Mouse (Mus musculus) midbrain, embryonic 10.5 days (tissue): ENCODE measurements around the gene Fbxw28. TPM values are rescaled to one million over a fixed set of nuclear protein-coding genes. Genes with fewer than 3 reads are reported as not detected.
"Not testable (repeated sequence)": the region's sequence is repeated elsewhere in the genome, so short reads cannot be mapped to it uniquely, and the experiment has no call there.

Experiments
- DNase-seq: peaks from one replicate; pipeline ENCODE4 v3.0.0-alpha.2; 2017; ENCODE audit warnings: low spot score
- H3K27ac ChIP-seq: fragments of 300-500 bp; sonication (generic); replicated peaks from 2 replicates; pipeline ENCODE4 v1.5.1; 2016; ENCODE audit warnings: mild to moderate bottlenecking
- H3K27me3 ChIP-seq: fragments of 300-500 bp; sonication (generic); 2 replicates; pipeline ENCODE4 v1.6.1; 2016; ENCODE audit warnings: low read depth, mild to moderate bottlenecking; ENCODE audit not compliant: poor library complexity, severe bottlenecking
- H3K36me3 ChIP-seq: fragments of 300-500 bp; sonication (generic); 2 replicates; pipeline ENCODE4 v1.6.1; 2016; ENCODE audit warnings: mild to moderate bottlenecking, moderate library complexity
- H3K4me1 ChIP-seq: fragments of 300-500 bp; sonication (generic); 2 replicates; pipeline ENCODE4 v1.6.1; 2016
- H3K4me3 ChIP-seq: fragments of 300-500 bp; sonication (generic); 2 replicates; pipeline ENCODE4 v1.5.1; 2016; ENCODE audit warnings: mild to moderate bottlenecking, moderate library complexity
- H3K9me3 ChIP-seq: fragments of 300-500 bp; sonication (generic); replicated peaks from 2 replicates; pipeline ENCODE4 v1.6.1; 2016; ENCODE audit warnings: mild to moderate bottlenecking
- WGBS: fragments of 180-500 bp; shearing (Covaris S2); methylation state at CpG from one replicate; pipeline ENCODE4 v1.1.7; 2016; 5-methylcytosine and 5-hydroxymethylcytosine counted together
- polyA plus RNA-seq: library from polyadenylated mRNA; unstranded; fragments of >200 nt; fragmentation: Nextera tagmentation; extraction: Ambion mirVana; gene quantifications from 2 replicates; pipeline ENCODE4 v1.2.1, GENCODE M21; 2016

The Fbxw28 gene
- not detected in 2 replicates for polyA plus RNA-seq

GRCm38 (mm10) chr9:109339559-109339958 lies at the start of gene Fbxw28:
Gene Fbxw28, minus strand, starts transcription at chr9:109339659.
- not testable (repeated sequence) for H3K27me3 ChIP-seq, H3K9me3 ChIP-seq, DNase-seq, H3K36me3 ChIP-seq, H3K27ac ChIP-seq, H3K4me1 ChIP-seq, H3K4me3 ChIP-seq
- 100% methylated on average over 1 of the region's 1 CpGs for WGBS

DNA sequence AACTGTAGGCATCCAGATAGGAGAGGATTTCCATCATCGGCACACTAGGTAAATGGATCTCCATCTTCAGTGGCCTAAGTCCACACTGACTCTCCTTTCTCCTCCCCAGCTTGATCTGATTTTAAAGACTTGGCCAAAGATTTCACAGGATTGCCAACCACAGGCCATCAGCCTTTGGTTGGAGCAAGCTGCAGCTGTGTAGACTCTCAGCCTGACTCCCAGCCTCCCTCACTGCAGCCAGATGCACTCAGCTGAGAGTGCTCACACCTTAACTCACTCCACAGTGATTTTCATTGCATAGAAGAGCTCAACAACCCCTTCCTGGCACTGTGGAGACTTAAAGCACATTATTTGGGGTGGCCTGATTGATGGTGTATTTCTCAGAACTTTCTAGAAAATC lies 51.9 kb downstream of the Fbxw28 start, which contains the start of gene Fbxw14:
Gene Fbxw14, minus strand, starts transcription at position 101 of the 400 bp plus-strand sequence.
- not testable (repeated sequence) for H3K9me3 ChIP-seq, H3K27me3 ChIP-seq, H3K4me1 ChIP-seq, H3K27ac ChIP-seq, H3K4me3 ChIP-seq, DNase-seq, H3K36me3 ChIP-seq
- 80% methylated on average over 1 of the region's 1 CpGs for WGBS

Other genes starting within 250 kb of the Fbxw28 start
- gene Plxnb1, start 244.3 kb downstream of the Fbxw28 start, polyA plus RNA-seq: 24.9 and 36.8 TPM in 2 replicates
- not detected in 2 replicates for gene Fbxw21, start 177.6 kb downstream of the Fbxw28 start, polyA plus RNA-seq
- not detected in 2 replicates for gene Fbxw13, start 143.7 kb downstream of the Fbxw28 start, polyA plus RNA-seq
- gene Fbxw20, start 104.9 kb downstream of the Fbxw28 start, polyA plus RNA-seq: not detected in 2 replicates
- gene Fbxw14, start 52.0 kb downstream of the Fbxw28 start, polyA plus RNA-seq: not detected in 2 replicates
- gene Fbxw22, start 64.6 kb upstream of the Fbxw28 start, polyA plus RNA-seq: not detected in 2 replicates
- not detected in 2 replicates for gene Fbxw16, start 109.5 kb upstream of the Fbxw28 start, polyA plus RNA-seq
- not detected in 2 replicates for gene Fbxw19, start 156.2 kb upstream of the Fbxw28 start, polyA plus RNA-seq
- gene Fbxw15, start 228.6 kb upstream of the Fbxw28 start, polyA plus RNA-seq: not detected in 2 replicates